Mouse (Mus musculus) activated CD4-positive, CD25-positive, alpha-beta regulatory T cell, adult 4 months (primary cell): Measurements from ENCODE around the gene Poldip3. TPM values are rescaled to one million over a fixed set of nuclear protein-coding genes. Genes with fewer than 3 reads are reported as not detected.

Experiments used
- ATAC-seq: one replicate; pipeline ENCODE4 v1.8.0; 2017
- polyA plus RNA-seq, 2 experiments: library from polyadenylated mRNA; unstranded; fragments of 100-300 nt; shearing (Covaris generic); gene quantifications; one replicate each; pipeline ENCODE4 v1.2.1; 2017

Gene Poldip3
- polyA plus RNA-seq, 2 experiments from 2014 or later: 155 to 180 TPM

GRCm38 (mm10) chr15:83084022-83084640 lies 65.1 kb downstream of the Poldip3 start:
- ATAC-seq: no peak

- ATAC-seq: no peak
These were observed 65.7 kb downstream of the Poldip3 start for GRCm38 (mm10) chr15:83083530-83083929.

Other genes starting within 250 kb of the Poldip3 start
- gene Tcf20, start 161.5 kb downstream of the Poldip3 start, polyA plus RNA-seq: 10 to 100 TPM; 12.2 to 16.0 TPM
- under 1 TPM; 0.04 to 0.97 TPM for gene Nfam1, start 116.1 kb downstream of the Poldip3 start, polyA plus RNA-seq
- gene Serhl, start 59.9 kb downstream of the Poldip3 start, polyA plus RNA-seq: 10 to 100 TPM; 79.0 to 82.8 TPM
- 10 to 100 TPM; 67.8 to 87.0 TPM for gene Rrp7a, start 26.6 kb downstream of the Poldip3 start, polyA plus RNA-seq
- 10 to 100 TPM; 55.9 to 73.9 TPM for gene Cyb5r3, start 23.2 kb upstream of the Poldip3 start, polyA plus RNA-seq
- not detected for gene A4galt, start 102.4 kb upstream of the Poldip3 start, polyA plus RNA-seq
- 10 to 100 TPM; 11.3 to 13.7 TPM for gene Arfgap3, start 200.9 kb upstream of the Poldip3 start, polyA plus RNA-seq